8 mouse cellular contexts compared by ENCODE assay signal in genomic region chr6:50109757-50110378, GRCm38 (mm10). TPM values are rescaled to one million over a fixed set of nuclear protein-coding genes. Genes with fewer than 3 reads are reported as not detected.
DNase-seq lines count a peak whose midpoint lies in the region; ATAC-seq lines count a peak whose summit lies in the region.

Gene Mpp6, plus strand, starts transcription at chr6:50110241.

- H3K4me1 ChIP-seq in intestine, embryonic 14.5 days (replicated peaks; ENCODE audit: control insufficient read depth, insufficient read depth, low read length): peaks cover 3% of the 10 kb centered on the region; the same call in 1 of the 2 replicates
- H3K4me1 ChIP-seq in midbrain, embryonic 10.5 days: peaks cover 32% of the 10 kb centered on the region

- peak within 1 kb of the TSS; percentile 73 for H3K4me2 ChIP-seq in intestine, embryonic 14.5 days (ENCODE audit: low read length)

- H3K27ac ChIP-seq in intestine, embryonic 14.5 days (ENCODE audit: low read depth): peak within 1 kb of the TSS; percentile 64
- H3K27ac ChIP-seq in midbrain, embryonic 10.5 days (replicated peaks): peak within 1 kb of the TSS; percentile 95

- H3K27me3 ChIP-seq in intestine, embryonic 14.5 days (replicated peaks; ENCODE audit: control insufficient read depth, insufficient read depth, low read length): no peaks in the 10 kb centered on the region
- peaks cover 11% of the 10 kb centered on the region for H3K27me3 ChIP-seq in midbrain, embryonic 10.5 days (ENCODE audit: low read depth, poor library complexity, severe bottlenecking)

- peak within 1 kb of the TSS; percentile 77 for H3K9ac ChIP-seq in intestine, embryonic 14.5 days (ENCODE audit: low read length)

- peak; percentile 93 for ATAC-seq in intestine, embryonic 14.5 days (replicated peaks; ENCODE audit: low FRiP score, low TSS enrichment, low read depth)

- under 1% methylated on average over 68 of the region's 74 CpGs for WGBS in intestine, embryonic 14.5 days
- WGBS in midbrain, embryonic 10.5 days: 8% methylated on average over 58 of the region's 74 CpGs

- no peaks in the 10 kb centered on the region for H3K36me3 ChIP-seq in intestine, embryonic 14.5 days (ENCODE audit: control insufficient read depth, insufficient read depth, low read length)
- H3K36me3 ChIP-seq in midbrain, embryonic 10.5 days: no peaks in the 10 kb centered on the region

- intact Hi-C loops in left cerebral cortex, postnatal 36 days (cut with DNase I): loop anchor here (2.0 to 10.0 kb wide), 6 partner anchors 133 to 588 kb away; no protein-coding TSS in a partner anchor

- H3K4me3 ChIP-seq in intestine, embryonic 14.5 days (ENCODE audit: low read depth, low read length): peak within 1 kb of the TSS; percentile 83
- peak within 1 kb of the TSS; percentile 83 for H3K4me3 ChIP-seq in midbrain, embryonic 10.5 days

- H3K9me3 ChIP-seq in intestine, embryonic 14.5 days (ENCODE audit: control insufficient read depth, low read length): no peaks in the 10 kb centered on the region
- H3K9me3 ChIP-seq in midbrain, embryonic 10.5 days (replicated peaks): no peaks in the 10 kb centered on the region

- peak; percentile 76 to 77 for DNase-seq in adrenal gland, adult 18-20 months (ENCODE audit: low spot score in 2 of 2)
- DNase-seq in embryo, embryonic 11 days: peak; percentile 96
- DNase-seq in gastrocnemius, postnatal 25 days: peak; percentile 82
- peak; percentile 95 for DNase-seq in intestine, embryonic 14.5 days (ENCODE audit: low spot score)
- peak; percentile 76 to 80 for DNase-seq in left cerebral cortex, postnatal 36 days (ENCODE audit: low spot score in 2 of 2)
- DNase-seq in midbrain, embryonic 10.5 days (ENCODE audit: low spot score): peak; percentile 94
- DNase-seq in right cerebral cortex, postnatal 36 days (ENCODE audit: low spot score in 2 of 2): peak; percentile 34 to 46
- DNase-seq in yolk sac, embryonic 10.5 days (ENCODE audit: low spot score): peak; percentile 91

RNA-seq across cellular contexts. Expression of gene Mpp6, which starts in this region (rescaled TPM):
- total RNA-seq in adrenal gland, adult 18-20 months (2021): 10 to 100 TPM; 26.5 to 30.8 TPM
- 100 to 1,000 TPM; 124 to 127 TPM for total RNA-seq in gastrocnemius, postnatal 25 days (2021)
- polyA plus RNA-seq in intestine, embryonic 14.5 days (2014; fragmentation: Nextera tagmentation; extraction: Ambion mirVana): 55.0 and 56.7 TPM in 2 replicates
- 10 to 100 TPM; 79.2 to 88.2 TPM for total RNA-seq in left cerebral cortex, postnatal 36 days (2021)
- 63.9 and 65.8 TPM in 2 replicates for polyA plus RNA-seq in midbrain, embryonic 10.5 days (2016; fragmentation: Nextera tagmentation; extraction: Ambion mirVana)

Comparison
In these comparisons a context has a peak if more than half of its experiments do, and no peak if none do; other contexts are left out.
1. Peak in every context shown above with its lines: DNase-seq, ATAC-seq, H3K4me3 ChIP-seq and H3K27ac ChIP-seq.
2. DNase-seq: peak in every context shown above with its lines; median percentile 96 in embryo, embryonic 11 days; 95 in intestine, embryonic 14.5 days; 94 in midbrain, embryonic 10.5 days; 91 in yolk sac, embryonic 10.5 days; 82 in gastrocnemius, postnatal 25 days; 78 in left cerebral cortex, postnatal 36 days; 76 in adrenal gland, adult 18-20 months; 40 in right cerebral cortex, postnatal 36 days.